Comparison of ENCODE assay signal across 27 mouse cellular contexts in genomic region chr7:64266587-64266986, GRCm38 (mm10). TPM values are rescaled to one million over a fixed set of nuclear protein-coding genes. Genes with fewer than 3 reads are reported as not detected.
DNase-seq lines count a peak whose midpoint lies in the region; ATAC-seq and TF ChIP-seq lines count a peak whose summit lies in the region.
"Had no signal": no experiment of that assay in that cellular context is flagged by ENCODE, and none has a peak within 500 bp of the region (broad histone marks: within the 10 kb centered on the region; RNA-seq: fewer than 3 reads in every experiment).

No protein-coding gene starts in this region.

- H3K4me2 ChIP-seq in intestine, embryonic 15.5 days (replicated peaks): no peak overlapping the region
- no peak overlapping the region for H3K4me2 ChIP-seq in intestine, postnatal 0 days (replicated peaks; ENCODE audit: low read depth)
- H3K4me2 ChIP-seq in stomach, embryonic 14.5 days (replicated peaks; ENCODE audit: low read depth, low read length): no peak overlapping the region
- H3K4me2 ChIP-seq in stomach, postnatal 0 days (replicated peaks; ENCODE audit: low read depth): no peak overlapping the region
- H3K4me2 ChIP-seq: embryonic facial prominence, embryonic 12.5 days; forebrain, embryonic 12.5 days; forebrain, embryonic 15.5 days; heart, embryonic 12.5 days; heart, embryonic 15.5 days; hindbrain, embryonic 14.5 days had no signal

- 87% methylated on average over 4 of the region's 4 CpGs for WGBS in intestine, embryonic 15.5 days
- WGBS in intestine, postnatal 0 days: 85% methylated on average over 4 of the region's 4 CpGs
- WGBS in stomach, embryonic 14.5 days: 79% methylated on average over 4 of the region's 4 CpGs
- WGBS in stomach, postnatal 0 days: 67% methylated on average over 4 of the region's 4 CpGs

- no peak overlapping the region for H3K4me3 ChIP-seq in intestine, embryonic 15.5 days (replicated peaks)
- H3K4me3 ChIP-seq in intestine, postnatal 0 days (ENCODE audit: low read depth, low read length): no peak overlapping the region
- H3K4me3 ChIP-seq in stomach, embryonic 14.5 days (ENCODE audit: low read depth, low read length): no peak overlapping the region
- H3K4me3 ChIP-seq in stomach, postnatal 0 days (ENCODE audit: low read depth, low read length): no peak overlapping the region
- H3K4me3 ChIP-seq: embryonic facial prominence, embryonic 12.5 days; erythroblast, embryonic 14.5 days; forebrain, embryonic 12.5 days; forebrain, embryonic 15.5 days; heart, embryonic 12.5 days; heart, embryonic 15.5 days had no signal

- no peak overlapping the region for H3K27ac ChIP-seq in intestine, embryonic 15.5 days
- H3K27ac ChIP-seq in intestine, postnatal 0 days (ENCODE audit: low read depth, low read length): no peak overlapping the region
- no peak overlapping the region for H3K27ac ChIP-seq in stomach, embryonic 14.5 days (ENCODE audit: low read length)
- H3K27ac ChIP-seq in stomach, postnatal 0 days (replicated peaks): no peak overlapping the region
- H3K27ac ChIP-seq: embryonic facial prominence, embryonic 12.5 days; forebrain, embryonic 12.5 days; forebrain, embryonic 15.5 days; heart, embryonic 15.5 days; hindbrain, embryonic 14.5 days had no signal

- no peak for TF ChIP-seq CTCF in intestine, postnatal 0 days (IDR thresholded peaks at IDR 0.05; ENCODE audit: low read depth)
- no peak for TF ChIP-seq CTCF in stomach, postnatal 0 days (IDR thresholded peaks at IDR 0.05; ENCODE audit: low read depth)

- peaks cover 12% of the 10 kb centered on the region; the same call in 1 of the 2 replicates for H3K27me3 ChIP-seq in intestine, embryonic 15.5 days (replicated peaks)
- peaks cover 14% of the 10 kb centered on the region for H3K27me3 ChIP-seq in intestine, postnatal 0 days (replicated peaks; ENCODE audit: control insufficient read depth, insufficient read depth, low read length)
- H3K27me3 ChIP-seq in stomach, embryonic 14.5 days (ENCODE audit: control insufficient read depth, insufficient read depth, low read length): no peaks in the 10 kb centered on the region
- no peaks in the 10 kb centered on the region for H3K27me3 ChIP-seq in stomach, postnatal 0 days (ENCODE audit: control insufficient read depth, insufficient read depth, low read length)
- H3K27me3 ChIP-seq: CH12.LX, Patski had no signal

- intact Hi-C loops in heart, postnatal 25 days (cut with DNase I): no loop called here
- intact Hi-C loops in left cerebral cortex, postnatal 25 days (cut with DNase I): no loop called here

- no peak for TF ChIP-seq EP300 in stomach, postnatal 0 days (optimal IDR thresholded peaks at IDR 0.05)

- no peaks in the 10 kb centered on the region for H3K36me3 ChIP-seq in intestine, embryonic 15.5 days
- H3K36me3 ChIP-seq in intestine, postnatal 0 days (ENCODE audit: control insufficient read depth, insufficient read depth): no peaks in the 10 kb centered on the region
- H3K36me3 ChIP-seq in stomach, embryonic 14.5 days (ENCODE audit: control insufficient read depth, insufficient read depth, low read length): no peaks in the 10 kb centered on the region
- H3K36me3 ChIP-seq in stomach, postnatal 0 days (ENCODE audit: control insufficient read depth, insufficient read depth, low read length): no peaks in the 10 kb centered on the region
- H3K36me3 ChIP-seq: embryonic facial prominence, embryonic 12.5 days; forebrain, embryonic 12.5 days; forebrain, embryonic 15.5 days; G1E; heart, embryonic 12.5 days; heart, embryonic 15.5 days had no signal

- H3K9me3 ChIP-seq in intestine, embryonic 15.5 days: no peaks in the 10 kb centered on the region
- no peaks in the 10 kb centered on the region for H3K9me3 ChIP-seq in intestine, postnatal 0 days (ENCODE audit: control insufficient read depth)
- no peaks in the 10 kb centered on the region for H3K9me3 ChIP-seq in stomach, embryonic 14.5 days (ENCODE audit: control insufficient read depth, low read depth, low read length)
- H3K9me3 ChIP-seq in stomach, postnatal 0 days (ENCODE audit: control insufficient read depth, low read length): no peaks in the 10 kb centered on the region
- H3K9me3 ChIP-seq: embryonic facial prominence, embryonic 12.5 days; forebrain, embryonic 12.5 days; forebrain, embryonic 15.5 days; G1E; heart, embryonic 15.5 days had no signal

- 0 out of 2 replicates have a peak, but pooled peaks have one; percentile 55 for ATAC-seq in intestine, embryonic 15.5 days
- no peak for ATAC-seq in intestine, postnatal 0 days
- peak; percentile 49; the same call in 1 of the 2 replicates for ATAC-seq in stomach, embryonic 14.5 days (ENCODE audit: insufficient number of reproducible peaks, insufficient read depth, low FRiP score, low read depth)
- peak; percentile 67 for ATAC-seq in stomach, postnatal 0 days (ENCODE audit: low FRiP score, low TSS enrichment)
- ATAC-seq: forebrain, embryonic 15.5 days; Patski had no signal

- no peaks in the 10 kb centered on the region for H3K4me1 ChIP-seq in intestine, embryonic 15.5 days (replicated peaks)
- H3K4me1 ChIP-seq in intestine, postnatal 0 days (replicated peaks; ENCODE audit: control insufficient read depth, insufficient read depth, low read length): no peaks in the 10 kb centered on the region
- H3K4me1 ChIP-seq in stomach, embryonic 14.5 days (ENCODE audit: control insufficient read depth, insufficient read depth, low read length): no peaks in the 10 kb centered on the region
- H3K4me1 ChIP-seq in stomach, postnatal 0 days (replicated peaks; ENCODE audit: control insufficient read depth, insufficient read depth): no peaks in the 10 kb centered on the region
- H3K4me1 ChIP-seq: embryonic facial prominence, embryonic 12.5 days; forebrain, embryonic 15.5 days; heart, embryonic 12.5 days; heart, embryonic 15.5 days had no signal

- peak; percentile 20 for DNase-seq in gonadal fat pad, adult 2 months (ENCODE audit: low read depth)
- no peak for DNase-seq in stomach, postnatal 0 days (ENCODE audit: low spot score)
- DNase-seq in heart, postnatal 25 days (ENCODE audit: low spot score): no peak
- DNase-seq in left cerebral cortex, postnatal 25 days (ENCODE audit: low spot score in 2 of 2): no peak
- DNase-seq: adrenal gland, postnatal 10 days; adrenal gland, postnatal 36 days; B cell, adult 2 months; cerebellum, adult 18-20 months; cerebellum, adult 9-10 months; cerebellum, postnatal 14 days; gastrocnemius, postnatal 10 days; heart, adult 18-20 months; heart, postnatal 10 days; heart, postnatal 4 days had no signal

- no peak overlapping the region for H3K9ac ChIP-seq in intestine, embryonic 15.5 days
- no peak overlapping the region for H3K9ac ChIP-seq in intestine, postnatal 0 days (ENCODE audit: low read depth, low read length)
- H3K9ac ChIP-seq in stomach, embryonic 14.5 days (replicated peaks; ENCODE audit: low read depth, low read length): no peak overlapping the region
- no peak overlapping the region for H3K9ac ChIP-seq in stomach, postnatal 0 days (ENCODE audit: low read length)
- H3K9ac ChIP-seq: embryonic facial prominence, embryonic 12.5 days; forebrain, embryonic 12.5 days; forebrain, embryonic 15.5 days; heart, embryonic 12.5 days; heart, embryonic 15.5 days; hindbrain, embryonic 14.5 days had no signal

RNA-seq across cellular contexts. Expression of gene Mtmr10, which starts 20.9 kb away (rescaled TPM):
- 6.5 and 6.6 TPM in 2 replicates for polyA plus RNA-seq in intestine, embryonic 15.5 days (2015; fragmentation: Nextera tagmentation; extraction: Ambion mirVana)
- polyA plus RNA-seq in intestine, postnatal 0 days (2015; fragmentation: Nextera tagmentation; extraction: Ambion mirVana): 3.2 and 3.4 TPM in 2 replicates
- 9.1 and 10.4 TPM in 2 replicates for polyA plus RNA-seq in gonadal fat pad, adult 2 months (2012; rRNA removed)
- polyA plus RNA-seq in stomach, embryonic 14.5 days (2014; fragmentation: Nextera tagmentation; extraction: Ambion mirVana): 11.8 and 12.7 TPM in 2 replicates
- polyA plus RNA-seq in stomach, postnatal 0 days (2015; fragmentation: Nextera tagmentation; extraction: Ambion mirVana): 5.3 and 5.4 TPM in 2 replicates
- 10 to 100 TPM; 11.9 to 12.0 TPM for total RNA-seq in heart, postnatal 25 days (2021)
- total RNA-seq in left cerebral cortex, postnatal 25 days (2021): 10 to 100 TPM; 17.2 to 19.2 TPM
